Mouse (Mus musculus): Measurements from ENCODE around the gene Ccl27b. TPM values are rescaled to one million over a fixed set of nuclear protein-coding genes. Genes with fewer than 3 reads are reported as not detected.
"Not testable (repeated sequence)": the region's sequence is repeated elsewhere in the genome, so short reads cannot be mapped to it uniquely, and the experiment has no call there.

Ccl27b gene
- not detected in 2 replicates for polyA plus RNA-seq (2011; ENCODE audit: insufficient read depth, insufficient read length, low read depth, missing spikeins)

- not testable (repeated sequence) for H3K9me3 ChIP-seq (replicated peaks; ENCODE audit: control insufficient read depth, insufficient read depth, low read length, poor library complexity, severe bottlenecking); H3K4me1 ChIP-seq (ENCODE audit: control insufficient read depth, insufficient read depth, low read length); H3K27ac ChIP-seq (ENCODE audit: insufficient read depth, low read length); H3K9ac ChIP-seq (ENCODE audit: low read depth, poor library complexity, severe bottlenecking); H3K27me3 ChIP-seq (ENCODE audit: control insufficient read depth, insufficient read depth, low read length, poor library complexity, severe bottlenecking); H3K4me3 ChIP-seq (ENCODE audit: low read depth, low read length); H3K36me3 ChIP-seq (ENCODE audit: control insufficient read depth, insufficient read depth, low read length, poor library complexity, severe bottlenecking)
These were observed at the start of gene Ccl27b for GRCm38 (mm10) chr4:42654951-42655350. Gene Ccl27b, plus strand, starts transcription at chr4:42655251.

- not testable (repeated sequence) for H3K9me3 ChIP-seq (replicated peaks; ENCODE audit: control insufficient read depth, insufficient read depth, low read length, poor library complexity, severe bottlenecking); H3K9ac ChIP-seq (ENCODE audit: low read depth, poor library complexity, severe bottlenecking); H3K4me3 ChIP-seq (ENCODE audit: low read depth, low read length); H3K36me3 ChIP-seq (ENCODE audit: control insufficient read depth, insufficient read depth, low read length, poor library complexity, severe bottlenecking); H3K27me3 ChIP-seq (ENCODE audit: control insufficient read depth, insufficient read depth, low read length, poor library complexity, severe bottlenecking); H3K4me1 ChIP-seq (ENCODE audit: control insufficient read depth, insufficient read depth, low read length); H3K27ac ChIP-seq (ENCODE audit: insufficient read depth, low read length)
These were observed 43.2 kb upstream of the Ccl27b start, which contains the start of gene Gm10591 for GRCm38 (mm10) chr4:42611895-42612294. Gene Gm10591, plus strand, starts transcription at chr4:42612195.

GRCm38 (mm10) chr4:42629419-42629818, 25.6 kb upstream of the Ccl27b start, which contains the start of gene Gm2564:
Gene Gm2564, plus strand, starts transcription at chr4:42629719.
- H3K27me3 ChIP-seq (ENCODE audit: control insufficient read depth, insufficient read depth, low read length, poor library complexity, severe bottlenecking); H3K9me3 ChIP-seq (replicated peaks; ENCODE audit: control insufficient read depth, insufficient read depth, low read length, poor library complexity, severe bottlenecking): not testable (repeated sequence)

GRCm38 (mm10) chr4:42661793-42662192, 6.7 kb downstream of the Ccl27b start, which contains the start of gene Il11ra2:
Gene Il11ra2, minus strand, starts transcription at chr4:42661893.
- H3K27ac ChIP-seq (ENCODE audit: insufficient read depth, low read length); H3K36me3 ChIP-seq (ENCODE audit: control insufficient read depth, insufficient read depth, low read length, poor library complexity, severe bottlenecking); H3K27me3 ChIP-seq (ENCODE audit: control insufficient read depth, insufficient read depth, low read length, poor library complexity, severe bottlenecking); H3K9ac ChIP-seq (ENCODE audit: low read depth, poor library complexity, severe bottlenecking); H3K4me3 ChIP-seq (ENCODE audit: low read depth, low read length); H3K9me3 ChIP-seq (replicated peaks; ENCODE audit: control insufficient read depth, insufficient read depth, low read length, poor library complexity, severe bottlenecking); H3K4me1 ChIP-seq (ENCODE audit: control insufficient read depth, insufficient read depth, low read length): not testable (repeated sequence)

More at GRCm38 (mm10) chr4:42629419-42629818, 25.6 kb upstream of the Ccl27b start, which contains the start of gene Gm2564:
- H3K36me3 ChIP-seq (ENCODE audit: control insufficient read depth, insufficient read depth, low read length, poor library complexity, severe bottlenecking); H3K4me1 ChIP-seq (ENCODE audit: control insufficient read depth, insufficient read depth, low read length); H3K4me3 ChIP-seq (ENCODE audit: low read depth, low read length); H3K9ac ChIP-seq (ENCODE audit: low read depth, poor library complexity, severe bottlenecking); H3K27ac ChIP-seq (ENCODE audit: insufficient read depth, low read length): not testable (repeated sequence)

- H3K36me3 ChIP-seq (ENCODE audit: control insufficient read depth, insufficient read depth, low read length, poor library complexity, severe bottlenecking); H3K9ac ChIP-seq (ENCODE audit: low read depth, poor library complexity, severe bottlenecking); H3K27ac ChIP-seq (ENCODE audit: insufficient read depth, low read length); H3K4me1 ChIP-seq (ENCODE audit: control insufficient read depth, insufficient read depth, low read length); H3K9me3 ChIP-seq (replicated peaks; ENCODE audit: control insufficient read depth, insufficient read depth, low read length, poor library complexity, severe bottlenecking); H3K4me3 ChIP-seq (ENCODE audit: low read depth, low read length); H3K27me3 ChIP-seq (ENCODE audit: control insufficient read depth, insufficient read depth, low read length, poor library complexity, severe bottlenecking): not testable (repeated sequence)
These were observed 20.4 kb downstream of the Ccl27b start for GRCm38 (mm10) chr4:42675415-42675814.

- H3K4me3 ChIP-seq (ENCODE audit: low read depth, low read length); H3K4me1 ChIP-seq (ENCODE audit: control insufficient read depth, insufficient read depth, low read length); H3K9me3 ChIP-seq (replicated peaks; ENCODE audit: control insufficient read depth, insufficient read depth, low read length, poor library complexity, severe bottlenecking); H3K27ac ChIP-seq (ENCODE audit: insufficient read depth, low read length); H3K9ac ChIP-seq (ENCODE audit: low read depth, poor library complexity, severe bottlenecking); H3K27me3 ChIP-seq (ENCODE audit: control insufficient read depth, insufficient read depth, low read length, poor library complexity, severe bottlenecking); H3K36me3 ChIP-seq (ENCODE audit: control insufficient read depth, insufficient read depth, low read length, poor library complexity, severe bottlenecking): not testable (repeated sequence)
These were observed 24.3 kb downstream of the Ccl27b start for GRCm38 (mm10) chr4:42679365-42679764.

- H3K9me3 ChIP-seq (replicated peaks; ENCODE audit: control insufficient read depth, insufficient read depth, low read length, poor library complexity, severe bottlenecking); H3K27me3 ChIP-seq (ENCODE audit: control insufficient read depth, insufficient read depth, low read length, poor library complexity, severe bottlenecking); H3K4me1 ChIP-seq (ENCODE audit: control insufficient read depth, insufficient read depth, low read length); H3K36me3 ChIP-seq (ENCODE audit: control insufficient read depth, insufficient read depth, low read length, poor library complexity, severe bottlenecking); H3K4me3 ChIP-seq (ENCODE audit: low read depth, low read length); H3K9ac ChIP-seq (ENCODE audit: low read depth, poor library complexity, severe bottlenecking); H3K27ac ChIP-seq (ENCODE audit: insufficient read depth, low read length): not testable (repeated sequence)
These were observed 25.6 kb downstream of the Ccl27b start for GRCm38 (mm10) chr4:42680374-42681356.

- H3K27me3 ChIP-seq (ENCODE audit: control insufficient read depth, insufficient read depth, low read length, poor library complexity, severe bottlenecking); H3K4me3 ChIP-seq (ENCODE audit: low read depth, low read length); H3K4me1 ChIP-seq (ENCODE audit: control insufficient read depth, insufficient read depth, low read length); H3K9ac ChIP-seq (ENCODE audit: low read depth, poor library complexity, severe bottlenecking); H3K36me3 ChIP-seq (ENCODE audit: control insufficient read depth, insufficient read depth, low read length, poor library complexity, severe bottlenecking); H3K9me3 ChIP-seq (replicated peaks; ENCODE audit: control insufficient read depth, insufficient read depth, low read length, poor library complexity, severe bottlenecking); H3K27ac ChIP-seq (ENCODE audit: insufficient read depth, low read length): not testable (repeated sequence)
These were observed 26.6 kb downstream of the Ccl27b start for GRCm38 (mm10) chr4:42681473-42682182.

- H3K36me3 ChIP-seq (ENCODE audit: control insufficient read depth, insufficient read depth, low read length, poor library complexity, severe bottlenecking); H3K9me3 ChIP-seq (replicated peaks; ENCODE audit: control insufficient read depth, insufficient read depth, low read length, poor library complexity, severe bottlenecking); H3K9ac ChIP-seq (ENCODE audit: low read depth, poor library complexity, severe bottlenecking); H3K4me3 ChIP-seq (ENCODE audit: low read depth, low read length); H3K4me1 ChIP-seq (ENCODE audit: control insufficient read depth, insufficient read depth, low read length); H3K27ac ChIP-seq (ENCODE audit: insufficient read depth, low read length); H3K27me3 ChIP-seq (ENCODE audit: control insufficient read depth, insufficient read depth, low read length, poor library complexity, severe bottlenecking): not testable (repeated sequence)
These were observed 27.1 kb downstream of the Ccl27b start for GRCm38 (mm10) chr4:42682183-42682524.
